Mouse (Mus musculus) hindbrain, embryonic 13.5 days (tissue): ENCODE data around the gene Gm15517. TPM values are rescaled to one million over a fixed set of nuclear protein-coding genes. Genes with fewer than 3 reads are reported as not detected.
A peak's percentile ranks its signal among the peaks of the same experiment; 100 is the strongest.

Experiments used
- ATAC-seq: fragments of 200-750 bp; cut with Nextera tagmentation; 2 replicates; pipeline ENCODE4 v1.8.0; 2017; ENCODE audit warnings: moderate TSS enrichment; ENCODE audit not compliant: low FRiP score
- H3K27ac ChIP-seq: fragments of 300-500 bp; sonication (generic); 2 replicates; pipeline ENCODE4 v1.5.1; 2015; ENCODE audit warnings: inconsistent platforms, mild to moderate bottlenecking, moderate library complexity
- H3K27me3 ChIP-seq: fragments of 300-500 bp; sonication (generic); 2 replicates; pipeline ENCODE4 v1.6.1; 2015; ENCODE audit warnings: mild to moderate bottlenecking, inconsistent platforms
- H3K36me3 ChIP-seq: fragments of 300-500 bp; sonication (generic); 2 replicates; pipeline ENCODE4 v1.6.1; 2015; ENCODE audit warnings: mild to moderate bottlenecking, inconsistent platforms
- H3K4me1 ChIP-seq: fragments of 300-500 bp; sonication (generic); replicated peaks from 2 replicates; pipeline ENCODE4 v1.6.1; 2015; ENCODE audit warnings: inconsistent platforms
- H3K4me2 ChIP-seq: fragments of 300-500 bp; sonication (generic); 2 replicates; pipeline ENCODE4 v1.6.1; 2015; ENCODE audit warnings: inconsistent platforms, mild to moderate bottlenecking, moderate library complexity
- H3K4me3 ChIP-seq: fragments of 300-500 bp; sonication (generic); 2 replicates; pipeline ENCODE4 v1.5.1; 2015; ENCODE audit warnings: mild to moderate bottlenecking, inconsistent platforms
- H3K9ac ChIP-seq: fragments of 300-500 bp; sonication (generic); 2 replicates; pipeline ENCODE4 v1.6.1; 2015; ENCODE audit warnings: mild to moderate bottlenecking, inconsistent platforms
- H3K9me3 ChIP-seq: fragments of 300-500 bp; sonication (generic); 2 replicates; pipeline ENCODE4 v1.6.1; 2016; ENCODE audit warnings: inconsistent platforms
- WGBS: fragments of 180-500 bp; shearing (Covaris S2); methylation state at CpG from one replicate; pipeline ENCODE4 v1.1.7; 2015; 5-methylcytosine and 5-hydroxymethylcytosine counted together
- polyA plus RNA-seq: library from polyadenylated mRNA; unstranded; fragments of >200 nt; fragmentation: Nextera tagmentation; extraction: Ambion mirVana; gene quantifications from 2 replicates; pipeline ENCODE4 v1.2.1, GENCODE M21; 2015

Gene Gm15517
- polyA plus RNA-seq, 1 experiment from 2014 or later: not detected

- no peaks in the 10 kb centered on the region for H3K9me3 ChIP-seq
- H3K4me3 ChIP-seq: peak overlapping the region; percentile 68
- H3K27me3 ChIP-seq: 0 out of 2 replicates have a peak, but pooled peaks cover 13% of the 10 kb centered on the region
- H3K36me3 ChIP-seq: no peaks in the 10 kb centered on the region
- ATAC-seq: peak; percentile 50
- H3K9ac ChIP-seq: peak overlapping the region; percentile 94
- peak overlapping the region; percentile 97 for H3K27ac ChIP-seq
- peaks cover 19% of the 10 kb centered on the region for H3K4me1 ChIP-seq
- H3K4me2 ChIP-seq: peak overlapping the region; percentile 77
- under 1% methylated on average over 25 of the region's 25 CpGs for WGBS
These were observed 43.2 kb downstream of the Gm15517 start for GRCm38 (mm10) chr7:44304463-44304774.

- Histone ChIP-seq H3K9me3 (no peaks in the 10 kb centered on the region), H3K27ac (peak overlapping the region; percentile 97), H3K4me2 (peak overlapping the region; percentile 77), H3K9ac (peak overlapping the region; percentile 94), H3K27me3 (0 out of 2 replicates have a peak, but pooled peaks cover 13% of the 10 kb centered on the region), H3K4me1 (peaks cover 21% of the 10 kb centered on the region), H3K36me3 (no peaks in the 10 kb centered on the region), H3K4me3 (peak overlapping the region; percentile 68)
- WGBS: under 1% methylated on average over 49 of the region's 49 CpGs
- ATAC-seq: peak; percentile 95
These were observed 43.8 kb downstream of the Gm15517 start for GRCm38 (mm10) chr7:44304775-44305641.

- peak overlapping the region; percentile 31; the same call in 1 of the 2 replicates for H3K9ac ChIP-seq
- 9% methylated on average over 16 of the region's 16 CpGs for WGBS
These were observed 44.4 kb downstream of the Gm15517 start for GRCm38 (mm10) chr7:44305686-44306085.

GRCm38 (mm10) chr7:44306516-44307240, 45.4 kb downstream of the Gm15517 start, which contains the start of gene Clec11a:
Gene Clec11a, minus strand, starts transcription at chr7:44306902.
- Histone ChIP-seq H3K27me3 (0 out of 2 replicates have a peak, but pooled peaks cover 13% of the 10 kb centered on the region), H3K9me3 (no peaks in the 10 kb centered on the region), H3K27ac (peak within 1 kb of the TSS; percentile 97), H3K9ac (peak within 1 kb of the TSS; percentile 31; the same call in 1 of the 2 replicates), H3K4me2 (peak within 1 kb of the TSS; percentile 77), H3K36me3 (no peaks in the 10 kb centered on the region), H3K4me3 (peak within 1 kb of the TSS; percentile 68), H3K4me1 (peaks cover 36% of the 10 kb centered on the region)
- 61% methylated on average over 6 of the region's 6 CpGs for WGBS
- no peak for ATAC-seq

More at GRCm38 (mm10) chr7:44305686-44306085, 44.4 kb downstream of the Gm15517 start:
- Histone ChIP-seq H3K27me3 (0 out of 2 replicates have a peak, but pooled peaks cover 13% of the 10 kb centered on the region), H3K4me2 (peak overlapping the region; percentile 77), H3K27ac (peak overlapping the region; percentile 97), H3K4me3 (peak overlapping the region; percentile 68), H3K36me3 (no peaks in the 10 kb centered on the region), H3K9me3 (no peaks in the 10 kb centered on the region), H3K4me1 (peaks cover 26% of the 10 kb centered on the region)
- ATAC-seq: no peak; the same call in 1 of the 2 replicates

GRCm38 (mm10) chr7:44307261-44308020, 46.2 kb downstream of the Gm15517 start:
- H3K9me3 ChIP-seq: no peaks in the 10 kb centered on the region
- H3K9ac ChIP-seq: no peak overlapping the region
- no peak overlapping the region for H3K4me3 ChIP-seq
- 53% methylated on average over 9 of the region's 9 CpGs for WGBS
- H3K27me3 ChIP-seq: 0 out of 2 replicates have a peak, but pooled peaks cover 15% of the 10 kb centered on the region
- H3K4me1 ChIP-seq: peaks cover 43% of the 10 kb centered on the region
- no peak overlapping the region for H3K4me2 ChIP-seq
- H3K27ac ChIP-seq: peak overlapping the region; percentile 20; the same call in 1 of the 2 replicates
- ATAC-seq: no peak
- peaks cover under 1% of the 10 kb centered on the region; the same call in 1 of the 2 replicates for H3K36me3 ChIP-seq

GRCm38 (mm10) chr7:44309475-44310284, 48.4 kb downstream of the Gm15517 start, which contains the start of gene Shank1:
Gene Shank1, plus strand, starts transcription at chr7:44310253.
- no peaks in the 10 kb centered on the region for H3K9me3 ChIP-seq
- H3K36me3 ChIP-seq: peaks cover 23% of the 10 kb centered on the region
- peak within 1 kb of the TSS; percentile 89 for H3K4me2 ChIP-seq
- ATAC-seq: no peak
- peaks cover 35% of the 10 kb centered on the region for H3K4me1 ChIP-seq
- 13% methylated on average over 20 of the region's 22 CpGs for WGBS
- peak within 1 kb of the TSS; percentile 92 for H3K9ac ChIP-seq
- peak within 1 kb of the TSS; percentile 84 for H3K27ac ChIP-seq
- H3K27me3 ChIP-seq: 0 out of 2 replicates have a peak, but pooled peaks cover 18% of the 10 kb centered on the region
- H3K4me3 ChIP-seq: peak within 1 kb of the TSS; percentile 67

GRCm38 (mm10) chr7:44310285-44310877, 49.1 kb downstream of the Gm15517 start:
- 1% methylated on average over 37 of the region's 40 CpGs for WGBS
- Histone ChIP-seq H3K4me1 (peaks cover 38% of the 10 kb centered on the region), H3K4me3 (peak overlapping the region; percentile 67), H3K4me2 (peak overlapping the region; percentile 89), H3K27me3 (0 out of 2 replicates have a peak, but pooled peaks cover 18% of the 10 kb centered on the region), H3K9me3 (no peaks in the 10 kb centered on the region), H3K9ac (peak overlapping the region; percentile 92), H3K27ac (peak overlapping the region; percentile 84), H3K36me3 (peaks cover 25% of the 10 kb centered on the region)
- ATAC-seq: peak; percentile 21

- 0 out of 2 replicates have a peak, but pooled peaks cover 18% of the 10 kb centered on the region for H3K27me3 ChIP-seq
These were observed 49.8 kb downstream of the Gm15517 start for GRCm38 (mm10) chr7:44310878-44311712.

More at GRCm38 (mm10) chr7:44310878-44311712, 49.8 kb downstream of the Gm15517 start:
- WGBS: under 1% methylated on average over 37 of the region's 38 CpGs
- Histone ChIP-seq H3K4me3 (peak overlapping the region; percentile 67), H3K4me2 (peak overlapping the region; percentile 89), H3K36me3 (peaks cover 32% of the 10 kb centered on the region), H3K4me1 (peaks cover 33% of the 10 kb centered on the region), H3K9ac (peak overlapping the region; percentile 92), H3K27ac (peak overlapping the region; percentile 84), H3K9me3 (no peaks in the 10 kb centered on the region)
- peak; percentile 41 for ATAC-seq
